Mouse (Mus musculus) kidney, postnatal 10 days (tissue): ENCODE measurements at regions not wholly inside any gene's neighbourhood (a gene's known extent, or its start where the extent isn't known, plus 50 kb on each side); places are given as distances from the start of the nearest gene placed in this dataset.
"Not testable (repeated sequence)": the region's sequence is repeated elsewhere in the genome, so short reads cannot be mapped to it uniquely, and the experiment has no call there.

Experiments
- DNase-seq: peaks from one replicate; pipeline ENCODE4 v3.0.0; 2021; ENCODE audit warnings: mixed read lengths

- DNase-seq, result no peak
These were observed 61.8 kb upstream of the Dync1i1 start for GRCm38 (mm10) chr6:5663433-5664175.

- peak; percentile 81 for DNase-seq
These were observed 80.2 kb upstream of the Dync1i1 start for GRCm38 (mm10) chr6:5645150-5645732.

- DNase-seq, result no peak
These were observed 91.2 kb upstream of the Dync1i1 start for GRCm38 (mm10) chr6:5634222-5634621.

GRCm38 (mm10) chr6:5633036-5633708 lies 92.3 kb upstream of the Dync1i1 start:
- DNase-seq, result peak; percentile 79

- DNase-seq, result no peak
These were observed 101.4 kb upstream of the Dync1i1 start for GRCm38 (mm10) chr6:5624085-5624484.

- DNase-seq, result no peak
These were observed 103.9 kb upstream of the Dync1i1 start for GRCm38 (mm10) chr6:5621582-5621981.

- peak; percentile 11 for DNase-seq
These were observed 97.9 kb upstream of the Pdk4 start for GRCm38 (mm10) chr6:5594011-5594410.

- peak; percentile 80 for DNase-seq
These were observed 93.5 kb upstream of the Pdk4 start for GRCm38 (mm10) chr6:5589635-5590034.

- DNase-seq, result no peak
These were observed 86.9 kb upstream of the Pdk4 start for GRCm38 (mm10) chr6:5582923-5583525.

GRCm38 (mm10) chr6:5576891-5577290 lies 80.8 kb upstream of the Pdk4 start:
- not testable (repeated sequence) for DNase-seq

- no peak for DNase-seq
These were observed 70.5 kb upstream of the Pdk4 start for GRCm38 (mm10) chr6:5566582-5566981.

- DNase-seq, result no peak
These were observed 68.9 kb upstream of the Pdk4 start for GRCm38 (mm10) chr6:5565049-5565448.

GRCm38 (mm10) chr6:5553703-5554394 lies 57.7 kb upstream of the Pdk4 start:
- DNase-seq, result no peak

GRCm38 (mm10) chr6:5550067-5550466 lies 54.0 kb upstream of the Pdk4 start:
- no peak for DNase-seq
